Mouse (Mus musculus) myocyte (in vitro differentiated cells): Measurements from ENCODE around the gene Lrrfip2.

Experiments used
- E2F4 ChIP-seq: IDR thresholded peaks from one replicate; pipeline ENCODE4 v1.6.1; 2011; ENCODE audit warnings: mild to moderate bottlenecking, control low read depth, moderate library complexity; ENCODE audit not compliant: insufficient read depth
- MYOG ChIP-seq, 3 experiments: IDR thresholded peaks; one replicate each; pipeline ENCODE4 v1.6.1; 2011; ENCODE audit warnings: control low read depth in 2 of 3, low read depth in 2 of 3, mild to moderate bottlenecking in 2 of 3; ENCODE audit not compliant: insufficient read length in 2 of 3, control insufficient read depth in 1 of 3, insufficient read depth in 1 of 3
- POLR2A ChIP-seq: IDR thresholded peaks from one replicate; pipeline ENCODE4 v1.6.1; 2011; ENCODE audit warnings: low read depth, mild to moderate bottlenecking, control low read depth, moderate library complexity; ENCODE audit not compliant: insufficient read length
- POLR2AphosphoS2 ChIP-seq: IDR thresholded peaks from one replicate; pipeline ENCODE4 v1.6.1; 2011; ENCODE audit warnings: low read depth, control low read depth; ENCODE audit not compliant: insufficient read length
- REST ChIP-seq: IDR thresholded peaks from one replicate; pipeline ENCODE4 v1.6.1; 2011; ENCODE audit warnings: mild to moderate bottlenecking, control low read depth, moderate library complexity; ENCODE audit not compliant: insufficient read depth, insufficient read length
- SRF ChIP-seq: IDR thresholded peaks from one replicate; pipeline ENCODE4 v1.6.1; 2011; ENCODE audit warnings: low read depth; ENCODE audit not compliant: control insufficient read depth, insufficient read length
- TCF12 ChIP-seq: IDR thresholded peaks from one replicate; pipeline ENCODE4 v1.6.1; 2011; ENCODE audit warnings: mild to moderate bottlenecking, control low read depth; ENCODE audit not compliant: poor library complexity, insufficient read depth, severe bottlenecking

DNA sequence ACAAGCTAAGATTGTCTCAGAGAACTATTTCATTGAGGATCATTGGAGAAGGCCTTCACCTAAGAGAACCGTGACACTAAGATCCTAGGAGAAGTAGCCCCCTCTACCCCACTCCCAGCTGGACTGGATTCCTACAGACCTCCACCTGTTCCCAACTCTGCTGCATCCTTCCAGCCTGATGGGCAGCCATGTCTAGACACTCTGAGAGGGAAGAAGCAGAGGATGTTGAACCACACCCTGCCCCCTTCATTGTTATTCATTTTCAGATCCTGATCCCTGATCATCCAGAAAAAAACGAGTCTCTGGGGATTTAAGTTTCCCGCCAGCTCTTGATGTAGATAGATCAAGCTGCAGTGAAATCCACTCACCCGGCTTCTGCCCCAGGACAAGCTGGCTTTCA, 44.4 kb upstream of the Lrrfip2 start:
- TF ChIP-seq POLR2A (no peak), POLR2AphosphoS2 (no peak), SRF (no peak), E2F4 (no peak), REST (no peak), MYOG (IDR thresholded peaks at IDR 0.05; ENCODE audit: control insufficient read depth in 1 of 3, insufficient read depth in 1 of 3, insufficient read length in 2 of 3, low read depth in 2 of 3) (no peak), TCF12 (no peak)
